Mouse (Mus musculus) R1 (cell line): ENCODE data around the gene Pts.
A peak's percentile ranks its signal among the peaks of the same experiment; 100 is the strongest.

Experiments used
- DNase-seq: peaks from one replicate; pipeline ENCODE4 v3.0.0-alpha.2; 2018; ENCODE audit warnings: low read depth, low spot score

Gene Pts

GRCm38 (mm10) chr9:50530890-50531289 lies 2.4 kb upstream of the Pts start:
- DNase-seq = peak; percentile 40

GRCm38 (mm10) chr9:50527860-50528259 lies 664 bp downstream of the Pts start:
- no peak for DNase-seq

GRCm38 (mm10) chr9:50525585-50525984 lies 2.9 kb downstream of the Pts start:
- no peak for DNase-seq

GRCm38 (mm10) chr9:50524936-50525335 lies 3.6 kb downstream of the Pts start:
- no peak for DNase-seq

- no peak for DNase-seq
These were observed 6.0 kb downstream of the Pts start for GRCm38 (mm10) chr9:50522574-50522973.

GRCm38 (mm10) chr9:50521562-50521961 lies 7.0 kb downstream of the Pts start:
- DNase-seq = no peak

- no peak for DNase-seq
These were observed 7.8 kb downstream of the Pts start for GRCm38 (mm10) chr9:50520748-50521147.

- peak; percentile 84 for DNase-seq
These were observed 9.7 kb downstream of the Pts start for GRCm38 (mm10) chr9:50518781-50519180.

- DNase-seq = no peak
These were observed 13.1 kb downstream of the Pts start for GRCm38 (mm10) chr9:50515462-50515861.

- DNase-seq = no peak
These were observed 21.0 kb downstream of the Pts start for GRCm38 (mm10) chr9:50507570-50507969.

GRCm38 (mm10) chr9:50505405-50505804 lies 23.1 kb downstream of the Pts start:
- DNase-seq = no peak

- no peak for DNase-seq
These were observed 25.6 kb downstream of the Pts start for GRCm38 (mm10) chr9:50502949-50503348.

GRCm38 (mm10) chr9:50500974-50501501 lies 27.5 kb downstream of the Pts start:
- peak; percentile 25 for DNase-seq

GRCm38 (mm10) chr9:50500467-50500973 lies 28.0 kb downstream of the Pts start:
- no peak for DNase-seq

GRCm38 (mm10) chr9:50499781-50500180 lies 28.7 kb downstream of the Pts start:
- no peak for DNase-seq

GRCm38 (mm10) chr9:50498815-50499214 lies 29.7 kb downstream of the Pts start:
- no peak for DNase-seq

- DNase-seq = no peak
These were observed 31.0 kb downstream of the Pts start for GRCm38 (mm10) chr9:50497536-50497935.

GRCm38 (mm10) chr9:50497076-50497475 lies 31.4 kb downstream of the Pts start:
- DNase-seq = no peak

GRCm38 (mm10) chr9:50496546-50496945 lies 32.0 kb downstream of the Pts start:
- no peak for DNase-seq

- DNase-seq = no peak
These were observed 32.4 kb downstream of the Pts start for GRCm38 (mm10) chr9:50496151-50496505.

GRCm38 (mm10) chr9:50495405-50496150 lies 32.9 kb downstream of the Pts start:
- DNase-seq = peak; percentile 72

GRCm38 (mm10) chr9:50494311-50494710 lies 34.2 kb downstream of the Pts start, which contains the start of gene Plet1:
Plet1 (plus strand) TSS chr9:50494525.
- DNase-seq = peak; percentile 21

GRCm38 (mm10) chr9:50493777-50494176 lies 34.7 kb downstream of the Pts start:
- DNase-seq = no peak
